8 mouse cellular contexts compared by ENCODE assay signal in genomic region chr4:45513791-45514293, GRCm38 (mm10). TPM values are rescaled to one million over a fixed set of nuclear protein-coding genes. Genes with fewer than 3 reads are reported as not detected.
DNase-seq lines count a peak whose midpoint lies in the region; ATAC-seq and TF ChIP-seq lines count a peak whose summit lies in the region.

No protein-coding gene starts in this region.

- peak overlapping the region; percentile 54 for H3K9ac ChIP-seq in heart, embryonic 11.5 days (ENCODE audit: low read depth, low read length)

- TF ChIP-seq POLR2A in brain, embryonic 14.5 days (IDR thresholded peaks at IDR 0.05; ENCODE audit: borderline replicate concordance, extremely low read depth, insufficient read depth, insufficient read length, poor library complexity, severe bottlenecking): no peak

- H3K27me3 ChIP-seq in heart, embryonic 11.5 days (ENCODE audit: control insufficient read depth, insufficient read depth, low read length): no peaks in the 10 kb centered on the region

- H3K27ac ChIP-seq in heart, embryonic 11.5 days (ENCODE audit: low read depth, low read length): peak overlapping the region; percentile 74

- 1% methylated on average over 10 of the region's 10 CpGs for WGBS in heart, embryonic 11.5 days (ENCODE audit: insufficient replicate concordance)

- H3K4me1 ChIP-seq in heart, embryonic 11.5 days (ENCODE audit: control insufficient read depth, insufficient read depth, low read length): peaks cover 90% of the 10 kb centered on the region

- no peaks in the 10 kb centered on the region for H3K36me3 ChIP-seq in heart, embryonic 11.5 days (ENCODE audit: control insufficient read depth, insufficient read depth, low read length)

- no peak overlapping the region for H3K4me3 ChIP-seq in heart, embryonic 11.5 days (ENCODE audit: low read depth, low read length)

- H3K4me2 ChIP-seq in heart, embryonic 11.5 days: peak overlapping the region; percentile 49

- ATAC-seq in frontal cortex, adult (ENCODE audit: low TSS enrichment): peak; percentile 49
- peak; percentile 62 for ATAC-seq in heart, embryonic 11.5 days (replicated peaks; ENCODE audit: insufficient number of reproducible peaks, low FRiP score, low TSS enrichment)

- no peak for DNase-seq in frontal cortex, postnatal 10 days (ENCODE audit: low spot score in 2 of 2)
- peak; percentile 73 for DNase-seq in brain, embryonic 14.5 days (ENCODE audit: low read depth)
- DNase-seq in kidney, adult 9 months: peak; percentile 83
- peak; percentile 86 for DNase-seq in lung, postnatal 10 days
- DNase-seq in retina, embryonic 14.5 days (ENCODE audit: low spot score): peak; percentile 56
- DNase-seq in cerebellum, postnatal 4 days (ENCODE audit: low spot score in 2 of 2): no peak

- H3K9me3 ChIP-seq in heart, embryonic 11.5 days (replicated peaks; ENCODE audit: control insufficient read depth, low read length): no peaks in the 10 kb centered on the region

- no peak for TF ChIP-seq CTCF in brain, embryonic 14.5 days (IDR thresholded peaks at IDR 0.05; ENCODE audit: borderline replicate concordance, extremely low read depth, insufficient read depth, insufficient read length)

RNA-seq across cellular contexts. Expression of gene Shb, which starts 18.4 kb away (rescaled TPM):
- 36.4 and 47.2 TPM in 2 replicates for polyA plus RNA-seq in brain, embryonic 14.5 days (2012; rRNA removed)
- 9.2 and 11.1 TPM in 2 replicates for polyA plus RNA-seq in heart, embryonic 11.5 days (2014; fragmentation: Nextera tagmentation; extraction: Ambion mirVana)

Comparison
In these comparisons a context has a peak if more than half of its experiments do, and no peak if none do; other contexts are left out.
1. DNase-seq: peak in brain, embryonic 14.5 days (single experiment), kidney, adult 9 months (single experiment), lung, postnatal 10 days (single experiment) and retina, embryonic 14.5 days (single experiment); none in frontal cortex, postnatal 10 days (0 of 2) and cerebellum, postnatal 4 days (0 of 2).